Mouse (Mus musculus) layer of hippocampus, adult 2 months (tissue): ENCODE measurements at regions not wholly inside any gene's neighbourhood (a gene's known extent, or its start where the extent isn't known, plus 50 kb on each side); places are given as distances from the start of the nearest gene placed in this dataset.

ENCODE experiments used
- DNase-seq, 2 experiments: peaks; one replicate each; pipeline ENCODE4 v3.0.0; 2022; ENCODE audit warnings: low spot score in 2 of 2
- H3K27ac ChIP-seq: fragments of 200-600 bp; 2 replicates; pipeline ENCODE4 v1.8.1; 2022
- H3K4me3 ChIP-seq: fragments of 200-600 bp; 2 replicates; pipeline ENCODE4 v1.8.1; 2022; ENCODE audit warnings: mild to moderate bottlenecking
- CTCF ChIP-seq: fragments of 200-600 bp; conservative IDR thresholded peaks from 2 replicates; pipeline ENCODE4 v1.8.1; 2022; ENCODE audit warnings: antibody characterized with exemption, mild to moderate bottlenecking, moderate library complexity

DNA sequence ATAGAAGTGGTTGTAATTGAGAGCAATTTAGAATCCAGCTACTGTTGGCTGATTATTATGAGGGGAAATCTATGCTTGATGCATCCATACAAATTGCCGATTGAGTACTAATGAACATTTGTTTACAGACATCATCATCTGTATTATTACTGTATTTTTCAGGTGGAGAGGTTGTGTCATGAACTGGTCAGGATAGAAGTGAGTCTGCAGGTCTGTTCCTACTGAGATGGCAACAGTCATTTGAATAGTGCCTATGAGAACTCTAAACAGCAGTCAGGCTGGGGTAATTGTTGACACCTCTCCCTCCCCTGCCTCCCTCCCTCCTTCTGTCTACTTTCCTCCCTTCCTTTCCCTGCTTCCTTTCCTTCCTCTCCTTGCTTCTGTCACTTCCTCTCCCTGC is 429.0 kb downstream of the Cd109 start:
- no peak overlapping the region for H3K4me3 ChIP-seq
- no peak for DNase-seq
- TF ChIP-seq CTCF, result no peak
- no peak overlapping the region for H3K27ac ChIP-seq

DNA sequence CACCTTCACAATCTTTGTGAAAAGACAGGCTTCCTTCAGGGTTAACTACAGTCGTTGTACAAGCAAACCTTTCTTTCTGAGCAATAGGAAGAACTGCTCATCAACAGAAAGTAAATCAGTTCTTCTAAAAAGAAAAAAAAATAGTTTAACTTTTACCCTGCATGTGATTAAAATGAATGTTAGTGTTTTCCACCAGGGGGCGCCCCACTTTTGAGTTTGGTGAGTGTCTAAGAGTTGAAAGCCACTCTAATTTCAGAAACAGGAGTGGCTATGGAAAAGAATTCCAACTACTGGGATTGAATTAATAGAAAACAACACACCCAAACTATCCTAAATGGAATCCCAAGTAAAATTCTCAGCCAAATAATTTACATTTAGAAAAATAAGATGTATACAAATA is 430.0 kb downstream of the Cd109 start:
- DNase-seq, result peak in 1 of 2 experiments; percentile 40
- TF ChIP-seq CTCF, result peak; percentile 74
- Histone ChIP-seq H3K27ac (no peak overlapping the region), H3K4me3 (no peak overlapping the region)

DNA sequence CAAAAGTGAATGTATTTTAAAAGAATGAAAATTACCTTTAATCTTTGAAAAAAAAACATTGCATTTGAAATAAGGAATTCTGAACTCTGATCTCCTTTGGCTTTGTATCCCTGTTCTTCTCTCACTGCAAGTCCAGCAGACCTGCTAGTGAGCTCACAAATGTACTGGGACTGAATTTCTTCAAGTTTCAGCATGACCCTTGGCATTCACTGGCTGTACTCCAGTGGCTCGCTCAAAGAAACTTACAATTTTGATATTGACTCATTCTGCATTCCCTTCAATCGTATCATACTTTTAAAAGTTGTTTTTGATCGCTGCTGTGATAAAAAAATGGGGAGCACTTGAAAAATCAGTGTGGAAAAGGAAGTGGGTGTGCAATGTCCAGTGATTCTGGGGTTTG is 456.6 kb downstream of the Cd109 start:
- Histone ChIP-seq H3K27ac (no peak overlapping the region), H3K4me3 (no peak overlapping the region)
- TF ChIP-seq CTCF, result no peak
- DNase-seq, result no peak

DNA sequence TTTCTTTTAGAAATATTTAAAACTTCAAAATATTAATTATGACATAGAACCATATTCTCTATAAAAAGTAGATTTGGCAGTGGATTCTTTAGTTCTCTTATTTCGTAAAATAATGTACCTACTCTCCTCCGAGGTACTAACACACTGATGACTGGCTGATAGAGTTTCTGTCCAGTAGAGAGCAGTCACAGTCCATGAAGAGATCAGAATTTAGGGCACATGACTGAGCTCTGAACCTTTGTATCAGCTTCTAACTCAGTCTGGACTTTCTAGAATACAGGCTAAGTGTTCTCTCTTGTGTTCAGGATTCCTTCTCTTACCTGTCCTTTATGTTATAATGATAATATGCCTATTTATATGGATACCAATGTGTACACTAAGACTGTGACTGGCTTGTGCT is 494.3 kb downstream of the Cd109 start:
- no peak overlapping the region for H3K4me3 ChIP-seq
- peak; percentile 80 for TF ChIP-seq CTCF
- no peak overlapping the region for H3K27ac ChIP-seq
- peak; percentile 2 to 30 for DNase-seq

DNA sequence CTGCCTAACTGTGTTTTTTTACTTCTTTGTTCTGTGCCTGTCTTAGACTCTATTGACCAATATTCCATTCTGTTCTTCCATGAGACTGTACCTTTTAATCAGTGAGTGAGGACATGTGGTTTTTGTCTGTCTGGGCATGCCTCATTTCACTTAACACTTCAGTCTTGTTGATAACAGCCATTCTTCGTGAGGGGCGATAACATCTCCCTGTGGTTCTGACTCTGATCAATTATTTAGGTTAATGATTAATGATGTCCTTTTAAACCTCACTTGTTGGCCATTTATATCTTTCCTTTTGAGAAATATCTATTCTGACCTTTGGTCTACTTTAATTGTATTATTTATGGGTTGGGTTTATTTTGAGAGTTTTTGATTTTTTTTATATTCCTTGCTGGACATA is 496.0 kb downstream of the Cd109 start:
- no peak for DNase-seq
- H3K4me3 ChIP-seq, result no peak overlapping the region
- TF ChIP-seq CTCF, result no peak

DNA sequence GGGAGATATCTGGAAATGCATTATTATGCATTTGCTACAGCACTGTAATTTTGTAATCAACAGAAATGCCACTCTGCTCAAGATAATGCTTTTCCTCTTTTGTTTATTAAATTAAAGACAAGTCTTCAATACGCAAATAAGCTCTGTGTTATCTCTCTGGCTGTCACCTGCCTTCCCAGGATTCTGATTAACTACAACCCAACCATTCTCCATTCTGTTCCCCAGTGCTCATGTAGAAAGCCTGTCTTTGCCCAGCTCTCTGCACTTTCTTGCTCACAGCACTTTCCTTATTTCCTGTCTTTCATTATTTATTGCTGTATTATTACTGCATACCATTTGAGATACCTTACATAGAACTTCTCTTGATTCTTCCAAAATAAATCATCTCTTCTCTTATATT is 525.6 kb downstream of the Cd109 start:
- TF ChIP-seq CTCF, result no peak
- DNase-seq, result no peak
- Histone ChIP-seq H3K4me3 (no peak overlapping the region), H3K27ac (no peak overlapping the region)

More for the DNA sequence above, 496.0 kb downstream of the Cd109 start:
- H3K27ac ChIP-seq, result no peak overlapping the region

DNA sequence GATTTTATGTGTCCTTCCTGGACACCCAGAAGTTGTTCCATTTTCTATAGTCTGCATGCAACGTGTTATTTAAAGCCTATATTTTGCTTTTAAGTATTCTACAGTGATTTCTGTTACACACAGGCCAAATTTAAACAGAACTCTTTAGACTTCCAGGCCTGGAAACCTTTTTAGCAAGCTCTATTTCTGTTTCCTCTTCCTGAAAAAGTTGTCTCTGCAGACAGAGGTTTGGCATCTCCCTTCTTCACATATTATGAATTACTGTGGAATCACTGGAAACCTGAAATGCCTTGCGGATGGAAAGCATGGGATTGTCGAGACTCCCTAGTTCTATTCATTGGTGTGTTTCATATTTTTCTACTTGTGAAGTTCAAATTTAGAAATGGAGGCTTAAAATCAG is 530.7 kb downstream of the Cd109 start:
- Histone ChIP-seq H3K4me3 (no peak overlapping the region), H3K27ac (no peak overlapping the region)
- DNase-seq, result no peak
- no peak for TF ChIP-seq CTCF

DNA sequence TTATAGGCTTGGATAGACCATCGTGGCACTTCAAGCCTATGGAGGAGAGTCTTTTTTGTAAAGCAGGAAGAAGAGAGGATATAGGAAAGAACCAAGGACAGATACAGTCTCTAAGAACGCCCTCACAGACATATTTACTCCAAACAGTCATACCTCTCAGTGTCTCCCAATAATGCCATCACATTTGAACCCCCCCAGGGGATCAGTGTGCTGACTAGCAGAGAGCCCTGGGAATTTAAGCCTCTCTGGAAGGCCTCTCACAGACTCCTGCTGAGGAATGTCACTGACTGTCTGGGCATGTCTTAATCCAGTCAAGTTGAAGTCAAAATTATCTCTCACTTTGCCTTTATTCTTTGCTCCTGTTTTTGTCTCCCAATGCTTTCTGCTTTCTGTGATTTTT is 550.2 kb downstream of the Cd109 start:
- TF ChIP-seq CTCF, result no peak

DNA sequence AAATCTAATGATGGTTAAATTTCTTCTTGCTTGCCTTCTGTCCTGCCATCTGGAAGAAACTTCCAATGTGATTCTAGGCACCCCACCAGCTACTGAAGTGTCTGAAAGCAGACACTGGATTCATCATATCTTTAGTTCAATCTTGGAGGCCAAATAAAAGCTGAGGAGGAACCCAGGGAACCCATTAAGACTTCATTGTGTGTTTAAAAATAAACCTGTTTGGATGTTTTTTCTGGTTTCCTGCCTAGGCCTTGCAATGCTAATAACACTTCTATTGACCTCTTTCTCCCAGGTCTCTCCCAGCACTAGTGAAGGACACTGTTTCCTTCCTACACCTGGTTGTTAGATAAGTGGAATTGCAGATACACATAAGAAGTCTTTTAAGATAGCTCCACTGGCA is 545.6 kb downstream of the Col12a1 start:
- H3K4me3 ChIP-seq, result no peak overlapping the region
- TF ChIP-seq CTCF, result no peak
- no peak for DNase-seq
- H3K27ac ChIP-seq, result no peak overlapping the region

More for the DNA sequence above, 550.2 kb downstream of the Cd109 start:
- DNase-seq, result no peak
- Histone ChIP-seq H3K27ac (no peak overlapping the region), H3K4me3 (no peak overlapping the region)

DNA sequence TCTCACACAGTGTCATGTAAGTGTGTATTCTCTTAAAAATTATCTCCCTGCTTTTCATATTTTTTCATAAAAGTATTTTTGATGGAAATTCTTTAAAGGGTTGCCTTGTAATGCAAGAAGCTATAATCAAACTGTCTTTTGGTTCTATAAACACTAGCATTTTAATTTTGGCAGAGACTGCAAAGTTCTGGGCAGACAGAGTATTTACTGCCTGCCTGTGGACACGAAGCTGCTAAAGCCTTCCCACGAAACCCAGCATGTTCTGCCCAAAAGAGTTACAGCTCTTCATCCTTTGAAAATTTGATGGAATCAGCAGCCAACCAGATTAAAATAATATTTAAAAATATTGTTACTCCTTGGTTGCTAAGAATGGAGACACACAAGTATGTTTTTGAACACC is 538.7 kb downstream of the Col12a1 start:
- no peak for DNase-seq
- Histone ChIP-seq H3K4me3 (no peak overlapping the region), H3K27ac (no peak overlapping the region)
- TF ChIP-seq CTCF, result no peak

DNA sequence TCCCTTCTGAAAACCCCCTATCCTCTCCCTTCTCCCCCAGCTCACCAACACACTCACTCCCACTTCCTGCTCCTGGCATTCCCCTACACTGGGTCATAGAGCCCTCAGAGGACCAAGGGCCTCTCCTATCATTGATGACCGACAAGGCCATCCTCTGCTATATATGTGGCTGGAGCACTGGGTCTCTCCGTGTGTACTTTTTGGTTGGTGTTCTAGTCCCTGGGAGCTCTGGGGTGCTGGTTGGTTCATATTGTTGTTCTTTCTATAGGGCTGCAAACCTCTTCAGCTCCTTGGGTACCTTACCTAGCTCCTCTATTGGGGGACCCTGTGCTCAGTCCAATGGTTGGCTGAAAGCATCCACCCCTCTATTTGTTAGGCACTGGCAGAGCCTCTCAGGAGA is 523.2 kb downstream of the Col12a1 start:
- TF ChIP-seq CTCF, result no peak
- no peak overlapping the region for H3K27ac ChIP-seq
- no peak overlapping the region for H3K4me3 ChIP-seq
- no peak for DNase-seq

DNA sequence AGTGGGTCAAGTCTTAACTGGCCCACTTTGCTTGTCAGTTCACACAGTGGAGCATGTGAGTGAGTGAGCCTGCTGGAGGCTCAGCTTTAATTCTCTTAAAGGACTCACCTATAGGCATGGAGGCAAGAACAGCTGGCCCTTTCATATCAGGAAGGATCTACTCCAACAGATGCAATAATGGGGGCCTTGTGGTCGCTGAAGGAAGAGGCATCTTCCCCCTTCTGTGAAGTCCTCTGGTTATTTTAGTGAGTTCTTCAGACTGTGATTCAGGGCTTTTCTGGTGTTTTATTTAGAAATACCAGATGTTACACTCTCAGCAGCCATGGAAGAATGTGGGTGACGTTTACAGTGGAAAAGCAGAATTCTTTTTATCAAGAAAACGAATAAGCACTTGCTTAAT is 516.9 kb downstream of the Col12a1 start:
- H3K27ac ChIP-seq, result no peak overlapping the region
- H3K4me3 ChIP-seq, result no peak overlapping the region
- TF ChIP-seq CTCF, result no peak
- DNase-seq, result no peak

DNA sequence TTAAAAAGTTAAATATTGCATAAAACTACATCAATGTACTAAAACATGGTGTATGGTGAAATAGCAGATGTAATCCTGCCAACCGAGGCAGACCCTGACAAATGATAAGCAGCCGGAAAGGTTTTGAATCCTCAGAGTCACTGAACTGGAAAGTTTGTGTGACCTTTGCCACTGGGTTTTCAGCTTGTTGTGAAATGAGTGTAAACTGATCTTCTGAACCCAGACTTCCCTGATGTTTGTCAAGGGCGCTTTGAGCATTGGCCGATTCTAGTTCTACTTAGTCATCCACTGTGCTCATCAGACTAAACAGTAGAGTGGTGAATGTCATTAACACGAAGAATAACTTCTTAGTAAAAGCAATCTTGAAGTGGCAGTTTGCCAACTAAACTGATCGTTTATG is 505.3 kb downstream of the Col12a1 start:
- no peak for TF ChIP-seq CTCF
- no peak overlapping the region for H3K27ac ChIP-seq
- no peak overlapping the region for H3K4me3 ChIP-seq
- no peak for DNase-seq

DNA sequence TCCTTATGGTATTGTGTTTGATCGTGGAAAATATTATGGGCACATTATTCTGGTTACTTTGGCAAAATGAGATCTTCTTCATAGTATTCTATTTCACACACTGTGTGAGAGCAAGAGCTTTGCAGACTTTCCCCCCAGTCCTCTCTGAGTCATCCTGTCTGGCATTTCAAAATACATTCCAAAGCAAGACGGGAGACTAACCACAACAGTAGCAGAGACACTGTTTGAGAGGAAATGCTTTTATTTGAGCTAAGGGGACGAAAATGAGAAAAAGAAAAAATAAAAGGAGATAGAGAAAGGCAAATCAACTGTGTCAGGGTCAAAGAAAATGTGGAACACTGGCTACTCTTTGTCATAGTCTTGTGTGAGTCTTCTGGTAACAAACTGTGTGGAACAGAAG is 502.6 kb downstream of the Col12a1 start:
- Histone ChIP-seq H3K4me3 (no peak overlapping the region), H3K27ac (no peak overlapping the region)
- peak in 1 of 2 experiments; percentile 38 for DNase-seq
- no peak for TF ChIP-seq CTCF

DNA sequence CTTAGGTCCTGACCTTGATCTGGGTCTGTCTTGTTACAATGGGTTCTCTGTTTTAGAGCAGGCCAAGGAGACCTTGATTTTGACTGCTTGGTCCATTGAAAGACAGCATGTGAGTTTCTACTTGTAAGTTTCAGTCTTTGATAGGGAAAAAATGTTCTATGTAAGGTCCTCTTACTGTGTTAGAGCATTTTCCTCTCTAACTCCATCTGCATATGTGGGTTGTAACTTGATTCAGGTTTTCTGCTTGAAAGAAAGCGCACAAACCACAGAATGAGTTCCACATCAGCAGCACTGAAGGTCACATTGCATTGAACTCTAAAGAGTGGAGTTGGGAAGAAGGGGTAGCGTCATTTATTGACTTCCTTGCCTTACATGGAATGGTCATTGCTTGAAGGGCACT is 502.2 kb downstream of the Col12a1 start:
- no peak for TF ChIP-seq CTCF
- Histone ChIP-seq H3K4me3 (no peak overlapping the region), H3K27ac (no peak overlapping the region)
- DNase-seq, result no peak
